Mouse (Mus musculus) retina, postnatal 1 day (tissue): ENCODE data around the gene Cog5.
"Not testable (repeated sequence)": the region's sequence is repeated elsewhere in the genome, so short reads cannot be mapped to it uniquely, and the experiment has no call there.

Source experiments
- DNase-seq: peaks from one replicate; pipeline ENCODE4 v3.0.0-alpha.2; 2012

Gene Cog5

GRCm38 (mm10) chr12:31654197-31654964 lies at the start of gene Cog5, which contains the start of gene Dus4l:
Gene Cog5 (plus strand): TSS chr12:31654869.
Gene Dus4l (minus strand): TSS chr12:31654826.
- peak; percentile 94 for DNase-seq

- no peak for DNase-seq
Observed at GRCm38 (mm10) chr12:31604894-31605293, 49.8 kb upstream of the Cog5 start.

- no peak for DNase-seq
Observed at GRCm38 (mm10) chr12:31608138-31608537, 46.5 kb upstream of the Cog5 start.

- no peak for DNase-seq
Observed at GRCm38 (mm10) chr12:31613353-31613752, 41.3 kb upstream of the Cog5 start.

- DNase-seq: no peak
Observed at GRCm38 (mm10) chr12:31620106-31620505, 34.6 kb upstream of the Cog5 start.

GRCm38 (mm10) chr12:31625016-31625415 lies 29.7 kb upstream of the Cog5 start:
- DNase-seq: no peak

- not testable (repeated sequence) for DNase-seq
Observed at GRCm38 (mm10) chr12:31628396-31628795, 26.3 kb upstream of the Cog5 start.

- no peak for DNase-seq
Observed at GRCm38 (mm10) chr12:31633970-31634342, 20.7 kb upstream of the Cog5 start.

- peak; percentile 89 for DNase-seq
Observed at GRCm38 (mm10) chr12:31634343-31635239, 20.1 kb upstream of the Cog5 start, which contains the start of gene Bcap29. Gene Bcap29 (minus strand): TSS chr12:31634658.

GRCm38 (mm10) chr12:31635240-31635607 lies 19.4 kb upstream of the Cog5 start:
- DNase-seq: no peak

- DNase-seq: no peak
Observed at GRCm38 (mm10) chr12:31653611-31654010, 1.1 kb upstream of the Cog5 start.

GRCm38 (mm10) chr12:31654965-31655477 lies 352 bp downstream of the Cog5 start:
- DNase-seq: no peak

GRCm38 (mm10) chr12:31656841-31657240 lies 2.2 kb downstream of the Cog5 start:
- no peak for DNase-seq

GRCm38 (mm10) chr12:31665999-31666398 lies 11.3 kb downstream of the Cog5 start:
- no peak for DNase-seq

GRCm38 (mm10) chr12:31667187-31667586 lies 12.5 kb downstream of the Cog5 start:
- no peak for DNase-seq

- no peak for DNase-seq
Observed at GRCm38 (mm10) chr12:31686679-31687078, 32.0 kb downstream of the Cog5 start.

GRCm38 (mm10) chr12:31693278-31693677 lies 38.6 kb downstream of the Cog5 start:
- no peak for DNase-seq

GRCm38 (mm10) chr12:31700623-31701347 lies 46.1 kb downstream of the Cog5 start:
- no peak for DNase-seq

- no peak for DNase-seq
Observed at GRCm38 (mm10) chr12:31701411-31701810, 46.7 kb downstream of the Cog5 start.

- DNase-seq: peak; percentile 19
Observed at GRCm38 (mm10) chr12:31703904-31704303, 49.2 kb downstream of the Cog5 start.

GRCm38 (mm10) chr12:31706168-31706567 lies 51.5 kb downstream of the Cog5 start:
- DNase-seq: no peak

GRCm38 (mm10) chr12:31707531-31707930 lies 52.9 kb downstream of the Cog5 start:
- DNase-seq: no peak

- no peak for DNase-seq
Observed at GRCm38 (mm10) chr12:31709665-31710064, 55.0 kb downstream of the Cog5 start.
